Mouse (Mus musculus): ENCODE measurements at regions not wholly inside any gene's neighbourhood (a gene's known extent, or its start where the extent isn't known, plus 50 kb on each side); places are given as distances from the start of the nearest gene placed in this dataset.

- intact Hi-C loops (cut with DNase I), result no loop called here
- no peak for DNase-seq
Observed at GRCm38 (mm10) chr19:32937591-32937990, 180.3 kb downstream of the Pten start.

- no peak for DNase-seq
- intact Hi-C loops (cut with DNase I), result no loop called here
Observed at GRCm38 (mm10) chr19:32939692-32940091, 182.4 kb downstream of the Pten start.

DNA sequence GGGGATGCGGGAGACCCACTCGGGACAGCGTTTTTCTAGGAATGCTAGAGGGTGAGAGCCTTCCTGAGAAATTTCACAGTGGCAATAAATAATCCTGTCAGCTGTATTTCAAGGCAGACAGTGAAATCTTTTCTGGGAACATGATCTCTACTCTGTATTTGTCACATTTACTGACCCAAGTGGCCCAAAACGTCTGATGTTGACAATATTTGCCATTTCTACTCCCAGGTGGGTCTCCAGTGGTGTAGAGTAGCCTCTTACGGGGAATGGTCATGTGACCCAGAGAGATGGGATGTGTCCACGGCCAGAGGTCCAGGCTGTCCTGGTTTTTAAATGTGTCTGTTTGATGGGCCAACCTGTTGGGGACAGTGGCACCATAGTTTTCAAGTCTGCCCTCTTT lies 183.5 kb downstream of the Pten start:
- intact Hi-C loops (cut with DNase I), result no loop called here

GRCm38 (mm10) chr19:32943594-32944230 lies 186.4 kb downstream of the Pten start:
- intact Hi-C loops (cut with DNase I), result no loop called here
- DNase-seq, result no peak

More for the DNA sequence above, 183.5 kb downstream of the Pten start:
- DNase-seq, result no peak

GRCm38 (mm10) chr19:32947081-32947855 lies 190.0 kb downstream of the Pten start:
- DNase-seq, result no peak
- intact Hi-C loops (cut with DNase I), result no loop called here

- intact Hi-C loops (cut with DNase I), result no loop called here
- DNase-seq, result no peak
Observed at GRCm38 (mm10) chr19:32950252-32950651, 193.0 kb downstream of the Pten start.

- intact Hi-C loops (cut with DNase I), result no loop called here
- DNase-seq, result no peak
Observed at GRCm38 (mm10) chr19:32950794-32951193, 193.5 kb downstream of the Pten start.

GRCm38 (mm10) chr19:32952425-32952824 lies 195.1 kb downstream of the Pten start:
- no peak for DNase-seq
- intact Hi-C loops (cut with DNase I), result no loop called here

DNA sequence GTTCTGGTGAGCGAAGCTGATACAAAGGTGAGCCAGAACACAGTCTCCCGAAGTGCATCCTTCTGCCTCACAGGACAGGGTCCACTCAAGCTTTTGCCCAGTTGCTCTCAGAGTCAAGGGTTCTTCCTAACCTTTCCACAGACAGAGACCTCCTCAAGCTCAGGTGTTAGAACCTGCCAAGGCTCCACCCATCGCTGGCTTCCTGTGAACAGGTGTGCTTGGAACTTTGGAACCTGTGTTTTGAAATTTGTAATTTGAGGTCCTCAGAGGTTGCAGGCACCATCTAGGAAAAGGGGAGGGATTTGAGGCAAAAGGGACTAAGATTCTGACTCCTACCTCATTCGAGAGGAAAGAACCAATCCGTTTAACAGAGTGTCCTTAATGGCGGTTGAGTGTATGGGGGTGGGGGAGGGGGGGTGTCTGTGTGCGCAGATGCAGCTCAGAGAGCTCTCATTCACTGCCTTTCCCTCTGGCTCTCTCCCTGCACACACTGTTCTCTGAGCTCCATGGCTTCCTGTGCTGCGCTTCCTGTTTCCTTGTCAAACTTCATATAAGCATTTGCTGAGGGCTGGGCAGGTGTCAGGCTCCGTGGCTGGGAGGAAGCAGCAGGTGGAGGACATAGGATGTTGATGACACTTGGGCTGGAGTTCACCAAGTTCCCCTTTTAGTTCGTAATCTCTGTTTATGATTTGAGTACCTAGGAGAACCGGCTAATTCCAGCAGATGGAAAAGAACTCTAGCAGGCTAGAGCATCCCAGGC lies 195.8 kb downstream of the Pten start:
- intact Hi-C loops (cut with DNase I), result no loop called here
- DNase-seq, result no peak

DNA sequence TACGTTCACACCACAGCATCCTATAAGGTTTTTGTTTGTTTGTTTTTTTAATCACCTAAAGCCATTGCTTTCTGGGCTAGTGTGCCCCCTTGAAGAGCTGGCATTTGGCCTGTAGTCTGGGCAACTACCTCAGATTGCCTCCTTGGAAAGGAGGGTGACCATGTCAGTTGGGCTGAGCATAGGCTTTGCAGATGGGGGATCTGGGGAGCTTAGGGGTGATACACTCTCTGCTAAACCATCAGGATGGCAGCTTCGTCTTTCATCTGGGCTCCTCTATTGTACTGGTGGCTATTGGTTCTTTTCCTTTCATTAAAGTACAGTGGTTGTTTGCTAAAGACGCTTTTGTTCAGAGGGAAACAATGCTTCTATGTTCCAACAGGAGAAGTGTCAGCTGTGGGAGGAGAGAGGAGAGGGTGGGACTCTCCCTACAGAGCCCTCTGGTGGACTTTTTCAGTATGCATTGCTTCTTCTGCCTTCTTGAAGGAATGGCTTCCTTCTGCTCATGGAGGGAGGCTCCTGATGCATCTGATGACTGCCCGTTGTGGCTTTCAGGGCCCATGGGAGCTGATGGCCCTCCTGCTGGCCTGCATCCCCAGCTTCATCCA lies 196.8 kb downstream of the Pten start:
- intact Hi-C loops (cut with DNase I), result no loop called here
- DNase-seq, result peak; percentile 17

DNA sequence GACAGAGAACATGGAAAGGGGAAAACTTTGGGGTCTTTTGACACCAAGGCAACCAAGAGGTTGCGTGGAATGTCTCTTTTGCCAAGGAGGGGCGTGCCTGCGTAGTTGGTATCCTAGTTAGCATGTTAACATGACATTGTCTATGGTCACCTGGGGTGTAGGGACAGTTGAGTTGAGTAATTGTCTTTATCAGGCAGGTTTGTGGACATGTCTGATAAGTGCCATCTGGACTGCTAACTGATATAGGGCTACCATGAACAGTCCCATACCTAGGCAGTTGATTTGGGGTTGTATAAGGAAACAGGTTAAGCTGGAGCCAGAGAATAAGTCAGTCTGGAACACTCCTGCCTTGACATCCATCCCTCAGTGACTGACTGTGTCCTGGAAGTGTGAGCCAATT lies 197.6 kb downstream of the Pten start:
- DNase-seq, result no peak
- intact Hi-C loops (cut with DNase I), result no loop called here

GRCm38 (mm10) chr19:32956143-32956915 lies 199.0 kb downstream of the Pten start:
- intact Hi-C loops (cut with DNase I), result no loop called here
- no peak for DNase-seq

DNA sequence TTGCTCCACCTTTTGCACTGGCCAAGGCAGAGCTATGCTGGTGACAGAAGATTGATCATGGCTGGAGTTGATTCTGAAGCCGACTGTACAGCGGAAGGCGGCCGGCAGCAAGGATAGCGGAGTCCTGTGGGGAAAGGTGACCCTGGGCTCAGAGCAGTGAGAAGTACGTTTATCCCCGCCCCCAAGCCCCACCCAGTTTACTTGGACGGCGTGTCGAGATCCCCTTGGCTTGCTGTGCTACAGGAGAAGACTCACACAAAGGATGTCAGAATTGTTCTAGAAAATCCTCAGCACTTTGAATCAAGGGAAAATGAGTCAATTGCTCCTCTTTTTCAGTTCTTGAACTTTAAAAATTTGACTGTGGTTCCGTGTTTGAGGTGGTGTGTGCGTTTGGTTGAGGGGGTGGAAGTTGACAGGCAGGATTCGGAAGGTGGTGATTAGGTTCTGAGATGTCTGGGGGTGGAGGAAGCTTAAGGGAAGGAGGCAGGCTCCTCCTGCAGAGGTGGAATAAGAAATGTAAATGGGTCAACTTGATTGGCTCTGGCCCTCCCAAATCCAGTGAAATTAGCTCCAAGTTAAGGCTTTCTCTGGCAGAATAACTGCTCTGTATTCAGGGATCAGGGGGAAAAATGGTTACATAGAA lies 199.7 kb downstream of the Pten start:
- intact Hi-C loops (cut with DNase I), result no loop called here
- DNase-seq, result no peak

- intact Hi-C loops (cut with DNase I), result no loop called here
- DNase-seq, result no peak
Observed at GRCm38 (mm10) chr19:32958276-32958675, 201.0 kb downstream of the Pten start.

DNA sequence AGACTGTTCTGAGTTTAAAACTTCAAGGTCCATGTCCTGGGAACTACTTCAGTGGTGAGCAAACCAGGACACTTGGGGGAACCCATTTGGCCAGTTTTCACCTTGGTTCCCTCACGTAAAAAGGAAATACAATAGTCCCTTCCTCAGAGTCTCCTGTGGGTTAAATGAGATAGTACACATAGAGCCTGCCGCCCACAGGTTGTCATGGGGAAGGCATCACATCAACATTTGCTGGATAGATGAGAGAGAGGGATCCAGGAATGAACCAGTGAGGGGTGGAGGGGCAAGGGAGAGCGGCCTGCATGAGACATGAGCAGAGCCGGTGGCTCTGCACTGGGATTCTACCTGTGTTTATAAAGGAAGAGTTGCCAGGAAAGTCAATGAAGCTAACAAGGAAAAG lies 201.5 kb downstream of the Pten start:
- intact Hi-C loops (cut with DNase I), result no loop called here
- DNase-seq, result no peak

DNA sequence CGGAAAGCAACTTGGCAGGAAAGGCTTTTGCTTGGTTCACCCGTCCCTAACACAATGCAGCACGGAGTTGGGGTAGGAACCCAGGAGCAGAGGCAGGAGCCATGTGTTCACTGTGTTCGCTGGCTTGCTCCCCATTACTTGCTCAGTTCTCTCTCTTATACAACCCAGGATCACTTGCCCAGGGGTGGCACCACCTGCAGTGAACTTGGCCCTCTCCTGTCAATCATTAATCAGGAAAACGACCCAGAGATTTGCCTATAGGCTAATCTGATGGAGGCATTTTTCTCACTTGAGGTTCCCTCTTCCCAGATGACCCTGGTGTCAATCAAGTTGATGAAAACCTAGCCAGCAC lies 202.5 kb downstream of the Pten start:
- intact Hi-C loops (cut with DNase I), result no loop called here
- no peak for DNase-seq

- no peak for DNase-seq
- intact Hi-C loops (cut with DNase I), result no loop called here
Observed at GRCm38 (mm10) chr19:32960196-32960947, 203.1 kb downstream of the Pten start.

DNA sequence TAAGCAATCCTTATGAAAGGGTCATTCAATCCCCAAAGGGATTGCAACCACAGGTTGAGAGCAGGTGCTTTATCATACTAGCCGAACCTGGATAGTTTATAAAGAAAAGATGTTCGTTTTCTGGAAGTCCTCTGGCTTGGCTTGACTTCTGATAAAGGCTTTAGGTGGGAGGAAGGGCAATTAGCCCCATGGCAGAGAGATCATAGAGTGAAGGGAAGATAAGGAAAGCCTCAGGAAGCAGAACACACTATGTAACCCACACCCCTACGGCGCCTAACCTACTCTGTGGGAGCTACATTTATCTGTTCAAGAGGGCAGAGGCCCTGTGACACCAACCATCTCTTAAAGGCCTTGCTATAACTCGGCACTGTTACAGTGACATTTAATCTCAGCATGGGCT lies 204.2 kb downstream of the Pten start:
- intact Hi-C loops (cut with DNase I), result no loop called here
- DNase-seq, result no peak

- DNase-seq, result no peak
- intact Hi-C loops (cut with DNase I), result no loop called here
Observed at GRCm38 (mm10) chr19:32963983-32964382, 206.7 kb downstream of the Pten start.

- intact Hi-C loops (cut with DNase I), result no loop called here
- no peak for DNase-seq
Observed at GRCm38 (mm10) chr19:32965488-32965887, 208.2 kb downstream of the Pten start.

Measured in left cerebral cortex, postnatal 4 days (tissue).